Mouse (Mus musculus) forebrain, postnatal 0 days (tissue): ENCODE measurements around the gene Frat2. TPM values are rescaled to one million over a fixed set of nuclear protein-coding genes. Genes with fewer than 3 reads are reported as not detected.

ENCODE experiments used
- ATAC-seq: fragments of 200-750 bp; cut with Nextera tagmentation; 2 replicates; pipeline ENCODE4 v1.8.0; 2017; ENCODE audit warnings: mild to moderate bottlenecking, moderate library complexity
- DNase-seq: peaks from one replicate; pipeline ENCODE4 v3.0.0-alpha.2; 2015
- H3K27ac ChIP-seq: fragments of 300-500 bp; sonication (generic); 2 replicates; pipeline ENCODE4 v1.5.1; 2014; ENCODE audit warnings: low read depth, mild to moderate bottlenecking, antibody characterized with exemption, low read length, moderate library complexity, mixed read lengths
- H3K27me3 ChIP-seq: fragments of 300-500 bp; sonication (generic); 2 replicates; pipeline ENCODE4 v1.6.1; 2014; ENCODE audit warnings: mild to moderate bottlenecking, low read length, mixed read lengths; ENCODE audit not compliant: insufficient read depth
- H3K36me3 ChIP-seq: fragments of 300-500 bp; sonication (generic); 2 replicates; pipeline ENCODE4 v1.6.1; 2014; ENCODE audit warnings: mild to moderate bottlenecking, moderate library complexity; ENCODE audit not compliant: insufficient read depth
- H3K4me1 ChIP-seq: fragments of 300-500 bp; sonication (generic); 2 replicates; pipeline ENCODE4 v1.6.1; 2014; ENCODE audit warnings: antibody characterized with exemption; ENCODE audit not compliant: insufficient read depth
- H3K4me2 ChIP-seq: fragments of 300-500 bp; sonication (generic); 2 replicates; pipeline ENCODE4 v1.6.1; 2014; ENCODE audit warnings: low read depth, mild to moderate bottlenecking, moderate library complexity
- H3K4me3 ChIP-seq: fragments of 300-500 bp; sonication (generic); 2 replicates; pipeline ENCODE4 v1.5.1; 2014; ENCODE audit warnings: low read depth, low read length, mixed read lengths
- H3K9ac ChIP-seq: fragments of 300-500 bp; sonication (generic); 2 replicates; pipeline ENCODE4 v1.6.1; 2014; ENCODE audit warnings: mild to moderate bottlenecking
- H3K9me3 ChIP-seq: fragments of 300-500 bp; sonication (generic); 2 replicates; pipeline ENCODE4 v1.6.1; 2016; ENCODE audit warnings: low read length
- CTCF ChIP-seq: sonication (generic); IDR thresholded peaks from 2 replicates; pipeline ENCODE4 v1.5.1; 2016; ENCODE audit warnings: antibody characterized with exemption, control low read depth, low read depth
- WGBS: fragments of 180-500 bp; shearing (Covaris S2); extraction: QIAGEN DNeasy Blood & Tissue Kit; methylation state at CpG from one replicate; pipeline ENCODE4 v1.1.7; 2014; 5-methylcytosine and 5-hydroxymethylcytosine counted together
- polyA plus RNA-seq: library from polyadenylated mRNA; unstranded; fragments of >200 nt; fragmentation: Nextera tagmentation; extraction: Ambion mirVana; gene quantifications from 2 replicates; pipeline ENCODE4 v1.2.1, GENCODE M21; 2015
- total RNA-seq: library from RNA; depleted of rRNA; stranded (reverse); fragments of >200 nt; gene quantifications from 2 replicates; pipeline ENCODE4 v1.2.3, GENCODE M21; 2014

Frat2 gene
- total and polyA plus RNA-seq, 2 experiments from 2014 or later: 15.5 to 22.4 TPM

DNA sequence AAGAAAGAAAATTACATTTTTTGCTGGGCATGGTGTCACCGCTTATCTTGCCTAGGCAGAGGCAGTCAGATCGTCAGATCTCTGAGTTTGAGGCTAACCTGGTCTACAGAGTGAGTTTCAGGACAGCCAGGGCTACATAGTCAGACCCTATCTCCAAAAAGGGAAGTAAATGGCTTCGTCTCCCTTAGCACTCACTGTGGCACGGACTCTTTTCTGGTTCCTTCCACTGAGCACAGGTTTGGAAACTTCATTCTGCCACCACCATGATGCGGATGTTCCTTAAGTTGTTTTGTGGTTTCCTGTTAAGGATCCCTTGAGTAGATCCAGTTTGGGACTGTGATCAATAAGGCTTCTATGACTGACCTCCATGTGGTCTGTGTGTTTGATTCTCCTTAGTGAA is 23.0 kb downstream of the Frat2 start:
- Histone ChIP-seq H3K9me3 (no peaks in the 10 kb centered on the region), H3K9ac (no peak overlapping the region), H3K4me2 (no peak overlapping the region), H3K27me3 (no peaks in the 10 kb centered on the region), H3K4me3 (no peak overlapping the region), H3K36me3 (no peaks in the 10 kb centered on the region), H3K27ac (no peak overlapping the region), H3K4me1 (no peaks in the 10 kb centered on the region)
- DNase-seq (no peak), ATAC-seq (no peak)
- WGBS: 85% methylated on average over 5 of the region's 5 CpGs
- no peak for TF ChIP-seq CTCF

DNA sequence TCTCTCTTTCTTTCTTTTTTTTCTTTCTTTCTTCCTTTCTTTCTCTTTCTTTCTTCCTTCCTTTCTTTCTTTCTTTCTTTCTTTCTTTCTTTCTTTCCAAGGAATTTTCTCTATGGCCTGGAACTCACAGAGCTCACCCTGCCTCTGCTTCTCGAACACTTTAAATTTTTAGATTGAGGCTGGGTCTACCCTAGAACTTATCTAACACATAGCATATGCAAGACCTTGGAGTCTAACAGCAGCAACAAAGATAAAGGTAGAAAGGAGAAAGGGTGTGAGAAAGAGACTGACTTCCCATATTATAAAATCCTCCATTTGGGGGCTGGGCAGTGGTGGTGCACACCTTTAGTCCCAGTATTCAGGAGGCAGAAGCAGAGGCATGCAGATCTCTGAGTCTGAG is 25.3 kb downstream of the Frat2 start:
- WGBS: 83% methylated on average over 1 of the region's 1 CpGs
- DNase-seq (no peak), ATAC-seq (no peak)
- Histone ChIP-seq H3K27me3 (no peaks in the 10 kb centered on the region), H3K36me3 (no peaks in the 10 kb centered on the region), H3K9me3 (no peaks in the 10 kb centered on the region), H3K4me1 (no peaks in the 10 kb centered on the region), H3K4me2 (no peak overlapping the region), H3K4me3 (no peak overlapping the region), H3K27ac (no peak overlapping the region), H3K9ac (no peak overlapping the region)
- TF ChIP-seq CTCF: no peak

DNA sequence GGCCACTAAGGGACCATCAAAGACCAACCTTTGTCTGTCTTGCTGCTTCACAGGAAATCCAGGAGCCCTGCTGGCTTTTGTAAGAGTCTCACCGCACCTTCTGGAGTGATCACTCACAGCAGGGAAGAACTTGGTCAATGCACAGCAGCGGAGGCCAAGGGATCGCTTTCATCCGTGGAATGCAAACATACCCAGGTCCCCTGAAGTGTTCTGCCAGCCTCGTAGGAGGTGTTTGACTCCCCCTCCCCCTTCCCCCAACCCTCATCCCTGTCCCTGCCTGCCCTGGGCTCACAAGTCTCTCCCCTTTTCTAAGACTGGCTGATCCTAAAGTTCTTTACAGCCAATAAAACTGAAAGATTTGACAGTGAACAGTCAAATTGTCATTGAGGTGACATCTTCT is 26.5 kb downstream of the Frat2 start:
- Histone ChIP-seq H3K27me3 (no peaks in the 10 kb centered on the region), H3K36me3 (no peaks in the 10 kb centered on the region), H3K9me3 (no peaks in the 10 kb centered on the region), H3K4me2 (no peak overlapping the region), H3K9ac (no peak overlapping the region), H3K27ac (no peak overlapping the region), H3K4me3 (no peak overlapping the region), H3K4me1 (no peaks in the 10 kb centered on the region)
- DNase-seq (no peak), ATAC-seq (no peak)
- no peak for TF ChIP-seq CTCF
- WGBS: 8% methylated on average over 5 of the region's 5 CpGs

DNA sequence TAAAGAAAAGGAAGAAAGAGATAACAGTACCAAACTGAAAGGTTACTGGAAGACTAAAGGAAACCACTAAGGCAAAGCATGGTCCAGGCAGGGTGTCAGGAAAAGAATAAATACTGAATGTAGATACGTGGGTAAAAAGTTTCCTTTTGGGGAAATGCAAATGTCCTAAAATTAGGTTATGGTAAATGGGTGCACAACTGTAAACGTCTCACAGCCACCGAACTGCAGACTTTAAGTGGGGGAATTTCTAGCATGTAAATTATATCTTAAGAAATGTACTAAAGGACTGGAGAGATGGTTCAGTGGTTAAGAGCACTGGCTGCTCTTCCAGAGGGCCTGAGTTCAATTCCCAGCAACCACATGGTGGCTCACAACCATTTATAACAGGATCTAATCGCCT is 29.2 kb downstream of the Frat2 start:
- Histone ChIP-seq H3K27ac (no peak overlapping the region), H3K27me3 (no peaks in the 10 kb centered on the region), H3K9me3 (no peaks in the 10 kb centered on the region), H3K4me3 (no peak overlapping the region), H3K9ac (no peak overlapping the region), H3K4me1 (no peaks in the 10 kb centered on the region), H3K4me2 (no peak overlapping the region), H3K36me3 (no peaks in the 10 kb centered on the region)
- TF ChIP-seq CTCF: no peak
- WGBS: 86% methylated on average over 4 of the region's 4 CpGs
- ATAC-seq (no peak), DNase-seq (no peak)

DNA sequence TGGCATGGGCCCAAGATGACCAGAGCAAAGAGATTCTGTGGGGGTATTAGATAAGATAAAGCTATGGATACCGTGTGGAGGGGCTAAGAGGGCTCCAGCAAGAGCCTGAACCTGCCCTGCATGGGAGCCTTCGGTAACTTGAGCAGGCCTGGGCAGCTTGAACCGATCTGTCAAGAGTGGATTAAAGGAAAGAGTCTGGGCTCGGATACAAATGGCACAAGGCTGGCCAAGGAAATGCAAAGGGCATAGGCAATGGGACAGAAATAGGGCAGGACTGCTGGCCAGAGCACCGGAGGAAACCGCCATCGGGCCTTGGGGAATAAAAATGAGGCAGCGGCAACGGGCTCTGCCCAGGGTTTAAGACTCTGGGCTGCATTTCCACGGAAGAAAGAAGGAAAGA is 30.6 kb downstream of the Frat2 start:
- no peak for TF ChIP-seq CTCF
- no peak overlapping the region for H3K27ac ChIP-seq
- no peak overlapping the region for H3K4me2 ChIP-seq
- no peaks in the 10 kb centered on the region for H3K4me1 ChIP-seq
- 50% methylated on average over 10 of the region's 10 CpGs for WGBS
- no peaks in the 10 kb centered on the region for H3K9me3 ChIP-seq
- no peak overlapping the region for H3K9ac ChIP-seq
- DNase-seq: no peak
- no peak overlapping the region for H3K4me3 ChIP-seq
- no peaks in the 10 kb centered on the region for H3K36me3 ChIP-seq
- no peaks in the 10 kb centered on the region for H3K27me3 ChIP-seq
- no peak for ATAC-seq

DNA sequence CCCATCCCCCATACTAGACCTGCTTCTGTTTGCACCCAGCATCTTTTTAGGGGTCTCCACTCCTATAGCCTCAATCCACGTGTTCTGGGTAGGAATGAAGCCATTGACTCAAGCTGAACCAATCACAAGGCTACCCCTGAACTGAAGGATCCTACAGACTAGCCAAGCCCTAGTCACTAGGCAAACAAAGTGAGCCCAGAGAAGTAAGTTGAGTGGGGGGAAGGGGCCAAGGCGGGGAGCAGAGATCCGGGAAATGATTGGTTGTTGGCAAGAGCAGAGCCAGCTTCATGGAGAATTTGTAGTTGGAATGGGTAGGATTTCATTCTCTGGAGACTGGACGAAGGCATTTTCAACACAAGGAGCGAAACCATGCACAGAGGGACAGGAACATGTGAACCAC is 31.0 kb downstream of the Frat2 start:
- ATAC-seq: no peak
- no peak overlapping the region for H3K4me2 ChIP-seq
- no peaks in the 10 kb centered on the region for H3K4me1 ChIP-seq
- H3K9me3 ChIP-seq: no peaks in the 10 kb centered on the region
- DNase-seq: no peak
- H3K27me3 ChIP-seq: no peaks in the 10 kb centered on the region
- 59% methylated on average over 5 of the region's 5 CpGs for WGBS
- H3K36me3 ChIP-seq: no peaks in the 10 kb centered on the region
- TF ChIP-seq CTCF: no peak
- H3K9ac ChIP-seq: no peak overlapping the region
- H3K4me3 ChIP-seq: no peak overlapping the region
- no peak overlapping the region for H3K27ac ChIP-seq

DNA sequence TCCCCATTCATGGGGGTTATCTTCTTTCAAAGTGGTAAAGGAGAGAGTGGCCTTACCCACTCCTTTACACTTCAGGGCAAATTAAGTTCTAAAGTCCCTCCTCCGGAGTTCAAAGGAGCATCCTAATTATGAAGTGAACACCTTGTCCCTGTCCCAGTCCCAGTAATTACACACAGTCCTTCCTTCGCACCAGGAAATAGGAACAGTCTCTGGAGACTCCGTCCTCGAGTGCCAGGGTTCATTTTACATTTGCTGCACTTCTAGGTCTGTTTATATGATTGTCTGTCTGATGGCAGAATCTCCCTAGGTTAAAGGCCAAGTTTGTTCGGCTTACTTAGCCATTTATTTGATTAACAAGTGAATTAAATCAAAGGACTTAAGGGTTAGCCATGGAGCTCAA is 31.5 kb downstream of the Frat2 start:
- 74% methylated on average over 5 of the region's 5 CpGs for WGBS
- Histone ChIP-seq H3K4me3 (no peak overlapping the region), H3K4me2 (no peak overlapping the region), H3K27ac (no peak overlapping the region), H3K27me3 (no peaks in the 10 kb centered on the region), H3K9ac (no peak overlapping the region), H3K36me3 (no peaks in the 10 kb centered on the region), H3K9me3 (no peaks in the 10 kb centered on the region), H3K4me1 (no peaks in the 10 kb centered on the region)
- no peak for TF ChIP-seq CTCF
- DNase-seq (no peak), ATAC-seq (no peak)

DNA sequence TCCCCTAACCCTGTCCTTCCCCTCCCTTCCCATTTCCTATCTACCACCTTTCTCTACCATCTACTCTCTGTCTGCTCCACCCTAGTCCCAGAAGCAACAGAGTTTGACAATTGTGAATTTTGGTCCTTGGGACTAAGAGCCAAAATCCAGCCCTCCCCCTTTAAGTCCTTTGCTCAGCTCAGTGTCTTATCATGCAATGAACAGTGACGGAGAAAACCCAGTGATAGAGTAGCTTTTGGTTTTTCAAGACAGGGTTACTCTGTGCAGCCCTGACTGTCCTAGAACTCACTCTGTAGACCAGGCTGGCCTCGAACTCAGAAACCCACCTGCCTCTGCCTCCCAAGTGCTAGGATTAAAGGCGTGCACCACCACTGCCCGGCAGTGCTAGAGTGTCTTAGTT is 34.6 kb downstream of the Frat2 start:
- no peaks in the 10 kb centered on the region for H3K36me3 ChIP-seq
- no peaks in the 10 kb centered on the region for H3K27me3 ChIP-seq
- no peaks in the 10 kb centered on the region for H3K4me1 ChIP-seq
- no peak overlapping the region for H3K4me2 ChIP-seq
- no peak overlapping the region for H3K9ac ChIP-seq
- ATAC-seq: no peak
- TF ChIP-seq CTCF: no peak
- no peaks in the 10 kb centered on the region for H3K9me3 ChIP-seq
- WGBS: 93% methylated on average over 4 of the region's 4 CpGs
- no peak for DNase-seq
- H3K4me3 ChIP-seq: no peak overlapping the region
- H3K27ac ChIP-seq: no peak overlapping the region
